Mouse (Mus musculus) cortical plate, adult 2 months (tissue): ENCODE measurements around the gene Cntnap2.

Experiments used
- CTCF ChIP-seq: fragments of 200-500 bp; IDR thresholded peaks from 2 replicates; pipeline ENCODE4 v1.5.1; 2011; ENCODE audit warnings: mild to moderate bottlenecking, control low read depth, low read length; ENCODE audit not compliant: insufficient read depth; ENCODE audit errors: extremely low read depth
- POLR2A ChIP-seq: fragments of 200-500 bp; IDR thresholded peaks from 2 replicates; pipeline ENCODE4 v1.6.1; 2011; ENCODE audit warnings: mild to moderate bottlenecking, low read length, control low read depth; ENCODE audit not compliant: insufficient read depth; ENCODE audit errors: extremely low read depth

- TF ChIP-seq POLR2A = no peak
- no peak for TF ChIP-seq CTCF
Measured at GRCm38 (mm10) chr6:46612872-46613271, 1553.7 kb downstream of the Cntnap2 start.
